Mouse (Mus musculus): Measurements from ENCODE around the gene Elf4.
A peak's percentile ranks its signal among the peaks of the same experiment; 100 is the strongest.
"Not testable (repeated sequence)": the region's sequence is repeated elsewhere in the genome, so short reads cannot be mapped to it uniquely, and the experiment has no call there.

Gene Elf4

GRCm38 (mm10) chrX:48462754-48463507 is at the start of gene Elf4:
TSS of gene Elf4 (minus strand) at chrX:48463132.
- peak; percentile 24 for DNase-seq

GRCm38 (mm10) chrX:48493763-48494162 is 30.8 kb upstream of the Elf4 start:
- no peak for DNase-seq

GRCm38 (mm10) chrX:48481687-48482086 is 18.8 kb upstream of the Elf4 start:
- no peak for DNase-seq

GRCm38 (mm10) chrX:48481095-48481494 is 18.2 kb upstream of the Elf4 start:
- DNase-seq, result no peak

- no peak for DNase-seq
Measured at GRCm38 (mm10) chrX:48467355-48467946, 4.5 kb upstream of the Elf4 start.

GRCm38 (mm10) chrX:48466174-48466573 is 3.2 kb upstream of the Elf4 start:
- DNase-seq, result no peak

- no peak for DNase-seq
Measured at GRCm38 (mm10) chrX:48464436-48464835, 1.5 kb upstream of the Elf4 start.

- no peak for DNase-seq
Measured at GRCm38 (mm10) chrX:48463636-48464035, 704 bp upstream of the Elf4 start.

GRCm38 (mm10) chrX:48462297-48462696 is 635 bp downstream of the Elf4 start:
- DNase-seq, result no peak

- DNase-seq, result no peak
Measured at GRCm38 (mm10) chrX:48461006-48461405, 1.9 kb downstream of the Elf4 start.

GRCm38 (mm10) chrX:48460496-48460895 is 2.4 kb downstream of the Elf4 start:
- DNase-seq, result no peak

- DNase-seq, result no peak
Measured at GRCm38 (mm10) chrX:48456956-48457355, 6.0 kb downstream of the Elf4 start.

GRCm38 (mm10) chrX:48455018-48455417 is 7.9 kb downstream of the Elf4 start:
- no peak for DNase-seq

- DNase-seq, result no peak
Measured at GRCm38 (mm10) chrX:48454495-48454878, 8.4 kb downstream of the Elf4 start.

- no peak for DNase-seq
Measured at GRCm38 (mm10) chrX:48453736-48454494, 9.0 kb downstream of the Elf4 start.

- no peak for DNase-seq
Measured at GRCm38 (mm10) chrX:48452931-48453673, 9.8 kb downstream of the Elf4 start.

GRCm38 (mm10) chrX:48452231-48452890 is 10.6 kb downstream of the Elf4 start:
- DNase-seq, result no peak

GRCm38 (mm10) chrX:48449646-48450045 is 13.3 kb downstream of the Elf4 start:
- DNase-seq, result no peak

- DNase-seq, result no peak
Measured at GRCm38 (mm10) chrX:48444677-48445076, 18.3 kb downstream of the Elf4 start.

- DNase-seq, result no peak
Measured at GRCm38 (mm10) chrX:48441954-48442353, 21.0 kb downstream of the Elf4 start.

GRCm38 (mm10) chrX:48441548-48441947 is 21.4 kb downstream of the Elf4 start:
- DNase-seq, result no peak

- DNase-seq, result no peak
Measured at GRCm38 (mm10) chrX:48439036-48439435, 23.9 kb downstream of the Elf4 start.

GRCm38 (mm10) chrX:48436082-48436481 is 26.9 kb downstream of the Elf4 start:
- DNase-seq, result not testable (repeated sequence)
